Mouse (Mus musculus): ENCODE results near the gene Gm867. TPM values are rescaled to one million over a fixed set of nuclear protein-coding genes. Genes with fewer than 3 reads are reported as not detected.

Gm867 gene
- total RNA-seq, 2 experiments from 2014 or later = 0.28 to 0.89 TPM

- no peak for DNase-seq (ENCODE audit: low spot score in 2 of 2)
Observed at GRCm38 (mm10) chr10:75898039-75898564, 42.4 kb downstream of the Gm867 start.

GRCm38 (mm10) chr10:75897373-75897772 is 43.1 kb downstream of the Gm867 start:
- peak; percentile 56 to 84 for DNase-seq (ENCODE audit: low spot score in 2 of 2)

GRCm38 (mm10) chr10:75896208-75896607 is 44.3 kb downstream of the Gm867 start:
- peak; percentile 46 to 56 for DNase-seq (ENCODE audit: low spot score in 2 of 2)

- DNase-seq (ENCODE audit: low spot score in 2 of 2) = no peak
Observed at GRCm38 (mm10) chr10:75895730-75896129, 44.7 kb downstream of the Gm867 start.

GRCm38 (mm10) chr10:75894601-75895000 is 45.9 kb downstream of the Gm867 start:
- no peak for DNase-seq (ENCODE audit: low spot score in 2 of 2)

GRCm38 (mm10) chr10:75893089-75893750 is 47.3 kb downstream of the Gm867 start, which contains the start of gene Derl3:
TSS of gene Derl3 (plus strand) at chr10:75893413.
- DNase-seq (ENCODE audit: low spot score in 2 of 2) = peak; percentile 96 to 98

GRCm38 (mm10) chr10:75889406-75890153 is 50.9 kb downstream of the Gm867 start:
- DNase-seq (ENCODE audit: low spot score in 2 of 2) = no peak

Other genes starting within 250 kb of the Gm867 start
- gene Cabin1, start 176.3 kb downstream of the Gm867 start, total RNA-seq (2021) = 10 to 100 TPM; 56.4 to 66.3 TPM
- 10 to 100 TPM; 50.6 to 58.3 TPM for gene Ddt, start 167.3 kb downstream of the Gm867 start, total RNA-seq (2021)
- not detected for gene Gm20441, start 159.7 kb downstream of the Gm867 start, total RNA-seq (2021)
- 1 to 10 TPM; 3.7 to 5.6 TPM for gene Gstt3, start 159.3 kb downstream of the Gm867 start, total RNA-seq (2021)
- gene Gstt1, start 142.1 kb downstream of the Gm867 start, total RNA-seq (2021) = 10 to 100 TPM; 10.2 to 10.3 TPM
- not detected for gene Gstt4, start 118.1 kb downstream of the Gm867 start, total RNA-seq (2021)
- gene Gstt2, start 103.2 kb downstream of the Gm867 start, total RNA-seq (2021) = 1 to 10 TPM; 3.5 to 3.6 TPM
- gene Mif, start 80.4 kb downstream of the Gm867 start, total RNA-seq (2021) = 100 to 1,000 TPM; 477 to 485 TPM
- 1 to 10 TPM; 4.8 to 5.4 TPM for gene Derl3, start 47.3 kb downstream of the Gm867 start, total RNA-seq (2021)
- 10 to 100 TPM; 80.3 to 85.0 TPM for gene Smarcb1, start 19.1 kb downstream of the Gm867 start, total RNA-seq (2021)
- 100 to 1,000 TPM; 376 to 396 TPM for gene Chchd10, start 7.5 kb downstream of the Gm867 start, total RNA-seq (2021)
- 1 to 10 TPM; 1.8 to 2.1 TPM for gene Mmp11, start 4.2 kb downstream of the Gm867 start, total RNA-seq (2021)
- gene Vpreb3, start 2.4 kb upstream of the Gm867 start, total RNA-seq (2021) = not detected
- under 1 TPM in 1 of 2 experiments, not detected in 1; 0.25 TPM for gene Gm5134, start 13.8 kb upstream of the Gm867 start, total RNA-seq (2021)
- gene Zfp280b, start 92.0 kb upstream of the Gm867 start, total RNA-seq (2021) = 10 to 100 TPM; 17.0 to 18.9 TPM
- gene Slc5a4b, start 170.3 kb upstream of the Gm867 start, total RNA-seq (2021) = not detected
- gene Slc5a4a, start 206.8 kb upstream of the Gm867 start, total RNA-seq (2021) = not detected

Measured in layer of hippocampus, adult 18-20 months (tissue).